Mouse (Mus musculus): Measurements from ENCODE around the gene Wdr48.

GRCm38 (mm10) chr9:119908708-119909107, 14.0 kb downstream of the Wdr48 start:
- no peak for TF ChIP-seq SIN3A (IDR thresholded peaks at IDR 0.05; ENCODE audit: low read length)
- TF ChIP-seq USF2 (conservative IDR thresholded peaks at IDR 0.05; ENCODE audit: low read depth, low read length) = no peak
- TF ChIP-seq CTCF (conservative IDR thresholded peaks at IDR 0.05 in 1 of 2, IDR thresholded peaks at IDR 0.05 in 1 of 2; ENCODE audit: low read depth in 2 of 2, low read length in 2 of 2) = no peak
- no peak for TF ChIP-seq ZC3H11A (IDR thresholded peaks at IDR 0.05; ENCODE audit: low read depth, low read length)
- TF ChIP-seq POLR2A (IDR thresholded peaks at IDR 0.05; ENCODE audit: low read depth, low read length) = no peak
- TF ChIP-seq SMC3 (IDR thresholded peaks at IDR 0.05; ENCODE audit: low read depth, low read length) = no peak
- no peak for TF ChIP-seq NELFE (IDR thresholded peaks at IDR 0.05; ENCODE audit: low read depth, low read length)
- no peak for TF ChIP-seq TBP (conservative IDR thresholded peaks at IDR 0.05; ENCODE audit: low read depth, low read length)
- TF ChIP-seq EP300 (IDR thresholded peaks at IDR 0.05; ENCODE audit: low read length) = no peak
- no peak for TF ChIP-seq ELF1 (IDR thresholded peaks at IDR 0.05; ENCODE audit: low read depth, low read length)

All from CH12.LX (cell line).